Mouse (Mus musculus) E14TG2a.4 (cell line): ENCODE results near the gene Exosc2.

Experiments
- H3K27me3 ChIP-seq: 2 replicates; pipeline ENCODE4 v1.6.1; 2014; ENCODE audit warnings: low read length, control low read depth; ENCODE audit not compliant: insufficient read depth
- H3K36me3 ChIP-seq: 2 replicates; pipeline ENCODE4 v1.6.1; 2014; ENCODE audit warnings: low read length, control low read depth; ENCODE audit not compliant: insufficient read depth
- H3K4me1 ChIP-seq: replicated peaks from 2 replicates; pipeline ENCODE4 v1.6.1; 2014; ENCODE audit warnings: low read depth, low read length, control low read depth
- H3K4me3 ChIP-seq: replicated peaks from 2 replicates; pipeline ENCODE4 v1.5.1; 2014; ENCODE audit warnings: mild to moderate bottlenecking, low read length
- H3K9me3 ChIP-seq: 2 replicates; pipeline ENCODE4 v1.6.1; 2014; ENCODE audit warnings: low read length, control low read depth
- CTCF ChIP-seq: conservative IDR thresholded peaks from 2 replicates; pipeline ENCODE4 v1.5.1; 2014; ENCODE audit warnings: low read length
- NANOG ChIP-seq: IDR thresholded peaks from 2 replicates; pipeline ENCODE4 v1.6.1; 2014; ENCODE audit warnings: borderline replicate concordance, low read length, mixed read lengths
- POU5F1 ChIP-seq: IDR thresholded peaks from 2 replicates; pipeline ENCODE4 v1.6.1; 2014; ENCODE audit warnings: low read length, borderline replicate concordance

Gene Exosc2

GRCm38 (mm10) chr2:31712716-31713115 lies 42.2 kb downstream of the Exosc2 start:
- Histone ChIP-seq H3K9me3 (no peaks in the 10 kb centered on the region), H3K36me3 (peaks cover 31% of the 10 kb centered on the region; the same call in 1 of the 2 replicates), H3K4me1 (peaks cover 14% of the 10 kb centered on the region), H3K4me3 (no peak overlapping the region), H3K27me3 (no peaks in the 10 kb centered on the region)
- TF ChIP-seq NANOG (no peak), CTCF (no peak), POU5F1 (no peak)

GRCm38 (mm10) chr2:31713813-31714212 lies 43.3 kb downstream of the Exosc2 start:
- H3K9me3 ChIP-seq = no peaks in the 10 kb centered on the region
- no peaks in the 10 kb centered on the region for H3K27me3 ChIP-seq
- H3K4me3 ChIP-seq = no peak overlapping the region
- peaks cover 9% of the 10 kb centered on the region for H3K4me1 ChIP-seq
- no peak for TF ChIP-seq POU5F1
- no peak for TF ChIP-seq CTCF
- no peak for TF ChIP-seq NANOG
- H3K36me3 ChIP-seq = peaks cover 27% of the 10 kb centered on the region; the same call in 1 of the 2 replicates

- Histone ChIP-seq H3K36me3 (peaks cover 21% of the 10 kb centered on the region; the same call in 1 of the 2 replicates), H3K9me3 (no peaks in the 10 kb centered on the region), H3K4me1 (peaks cover 19% of the 10 kb centered on the region), H3K4me3 (no peak overlapping the region), H3K27me3 (no peaks in the 10 kb centered on the region)
- TF ChIP-seq POU5F1 (no peak), CTCF (no peak), NANOG (no peak)
These were observed 44.3 kb downstream of the Exosc2 start for GRCm38 (mm10) chr2:31714780-31715179.

- H3K36me3 ChIP-seq = peaks cover 19% of the 10 kb centered on the region; the same call in 1 of the 2 replicates
- no peaks in the 10 kb centered on the region for H3K27me3 ChIP-seq
- peaks cover 29% of the 10 kb centered on the region for H3K4me1 ChIP-seq
- no peak for TF ChIP-seq NANOG
- no peak for TF ChIP-seq POU5F1
- no peak for TF ChIP-seq CTCF
- no peak overlapping the region for H3K4me3 ChIP-seq
- H3K9me3 ChIP-seq = no peaks in the 10 kb centered on the region
These were observed 45.5 kb downstream of the Exosc2 start for GRCm38 (mm10) chr2:31715985-31716384.

- Histone ChIP-seq H3K36me3 (0 out of 2 replicates have a peak, but pooled peaks cover 10% of the 10 kb centered on the region), H3K9me3 (no peaks in the 10 kb centered on the region), H3K27me3 (no peaks in the 10 kb centered on the region), H3K4me1 (peaks cover 38% of the 10 kb centered on the region), H3K4me3 (no peak overlapping the region)
- no peak for TF ChIP-seq NANOG
These were observed 48.8 kb downstream of the Exosc2 start for GRCm38 (mm10) chr2:31719202-31719880.

- Histone ChIP-seq H3K4me3 (no peak overlapping the region), H3K36me3 (0 out of 2 replicates have a peak, but pooled peaks cover 7% of the 10 kb centered on the region), H3K9me3 (no peaks in the 10 kb centered on the region), H3K4me1 (peaks cover 38% of the 10 kb centered on the region), H3K27me3 (no peaks in the 10 kb centered on the region)
- TF ChIP-seq NANOG = no peak
- no peak for TF ChIP-seq CTCF
- no peak for TF ChIP-seq POU5F1
These were observed 49.4 kb downstream of the Exosc2 start for GRCm38 (mm10) chr2:31719944-31720343.

- TF ChIP-seq POU5F1 (no peak), CTCF (peak; percentile 49)
- H3K27me3 ChIP-seq = no peaks in the 10 kb centered on the region
- no peak overlapping the region for H3K4me3 ChIP-seq
- 0 out of 2 replicates have a peak, but pooled peaks cover 7% of the 10 kb centered on the region for H3K36me3 ChIP-seq
- no peaks in the 10 kb centered on the region for H3K9me3 ChIP-seq
- H3K4me1 ChIP-seq = peaks cover 45% of the 10 kb centered on the region
These were observed 50.3 kb downstream of the Exosc2 start for GRCm38 (mm10) chr2:31720783-31721182.

GRCm38 (mm10) chr2:31724730-31725490 lies 54.4 kb downstream of the Exosc2 start:
- H3K9me3 ChIP-seq = no peaks in the 10 kb centered on the region
- peaks cover 40% of the 10 kb centered on the region for H3K4me1 ChIP-seq
- 0 out of 2 replicates have a peak, but pooled peaks cover 7% of the 10 kb centered on the region for H3K36me3 ChIP-seq
- no peak overlapping the region for H3K4me3 ChIP-seq
- H3K27me3 ChIP-seq = no peaks in the 10 kb centered on the region
- TF ChIP-seq NANOG (no peak), CTCF (no peak), POU5F1 (no peak)
